Mouse (Mus musculus): ENCODE measurements at regions not wholly inside any gene's neighbourhood (a gene's known extent, or its start where the extent isn't known, plus 50 kb on each side); places are given as distances from the start of the nearest gene placed in this dataset.

DNA sequence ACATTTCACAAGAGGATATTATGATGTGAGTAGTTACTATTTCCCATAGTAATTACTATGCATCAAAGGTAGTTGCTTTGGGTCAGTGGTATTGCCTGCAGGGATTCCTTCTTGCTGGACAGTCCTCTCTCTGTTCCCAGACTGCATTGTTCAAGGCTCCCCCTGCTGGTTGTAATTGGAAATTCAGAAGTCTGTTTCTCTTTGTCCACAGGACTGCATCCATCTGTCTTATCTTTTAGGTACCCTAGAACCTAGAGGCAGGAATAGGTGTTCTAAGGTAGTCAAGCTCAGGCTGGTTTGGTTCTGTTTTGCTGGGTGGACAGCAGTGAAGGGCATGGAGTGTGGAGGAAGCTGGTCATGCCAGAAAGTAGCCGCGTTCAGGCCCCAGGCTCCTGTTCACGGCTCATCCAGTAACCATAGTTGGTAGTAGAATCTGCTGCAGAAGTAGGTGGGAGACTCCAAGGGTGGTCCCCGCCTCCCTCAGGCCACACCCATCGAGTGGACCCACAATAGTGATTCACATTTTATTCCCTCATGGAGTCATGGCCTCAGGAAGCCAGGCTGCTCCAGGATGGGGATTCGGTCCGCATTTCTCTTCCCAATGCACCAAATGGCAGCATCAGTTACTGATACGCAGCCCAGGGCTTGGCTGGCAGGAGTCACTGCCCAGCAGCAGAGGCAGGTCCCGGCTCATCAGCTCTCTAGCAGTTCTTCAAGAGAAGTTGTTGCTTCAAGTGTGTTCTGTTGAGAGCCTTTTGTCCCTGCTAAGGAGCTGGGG is 51.7 kb upstream of the Caprin1 start:
- Histone ChIP-seq H3K27ac (ENCODE audit: low read length) (no peak overlapping the region), H3K27me3 (replicated peaks; ENCODE audit: control insufficient read depth, insufficient read depth, low read length) (no peaks in the 10 kb centered on the region), H3K9me3 (ENCODE audit: control insufficient read depth, low read length) (no peaks in the 10 kb centered on the region), H3K4me1 (replicated peaks; ENCODE audit: control insufficient read depth, insufficient read depth, low read length) (no peaks in the 10 kb centered on the region), H3K9ac (replicated peaks; ENCODE audit: low read depth, low read length) (no peak overlapping the region), H3K4me2 (ENCODE audit: low read length) (no peak overlapping the region), H3K36me3 (ENCODE audit: control insufficient read depth, insufficient read depth) (no peaks in the 10 kb centered on the region), H3K4me3 (replicated peaks; ENCODE audit: low read length) (no peak overlapping the region)
- no peak for ATAC-seq
- 74% methylated on average over 9 of the region's 9 CpGs for WGBS

DNA sequence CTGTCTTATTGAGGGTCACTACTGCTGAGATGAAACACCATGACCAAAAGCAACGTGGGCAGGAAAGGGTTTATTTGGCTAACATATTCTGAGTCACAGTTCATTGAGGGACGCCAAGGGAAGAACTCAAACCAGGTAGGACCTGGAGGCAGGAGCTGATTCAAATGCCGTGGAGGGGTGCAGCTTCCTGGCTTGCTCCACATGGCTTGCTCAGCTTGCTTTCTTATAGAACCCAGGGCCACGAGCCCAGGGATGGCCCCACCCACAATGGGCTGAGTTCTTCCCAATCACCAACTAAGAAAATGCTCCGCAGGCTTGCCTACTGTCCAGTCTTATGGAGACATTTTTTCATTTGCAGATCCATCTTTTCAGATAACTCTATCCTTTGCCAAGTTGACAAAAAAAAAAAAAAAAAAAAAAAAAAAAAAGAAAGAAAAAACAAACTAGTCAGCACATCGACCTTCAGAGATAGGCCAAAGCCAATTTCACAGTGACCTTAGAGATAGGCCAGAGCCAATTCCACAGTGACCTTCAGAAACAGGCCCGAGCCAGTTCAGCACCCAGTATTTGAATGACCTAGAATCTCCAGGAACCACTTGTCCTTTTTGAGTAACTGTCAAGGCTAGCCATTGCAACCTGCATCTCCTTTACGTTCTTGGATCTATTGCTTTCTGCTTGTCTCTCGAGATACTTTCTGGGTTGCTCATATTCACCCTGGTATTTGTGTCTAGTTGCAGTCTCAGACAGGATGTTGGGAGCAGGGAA is 52.5 kb upstream of the Caprin1 start:
- no peak overlapping the region for H3K4me3 ChIP-seq (replicated peaks; ENCODE audit: low read length)
- no peak for ATAC-seq
- H3K9ac ChIP-seq (replicated peaks; ENCODE audit: low read depth, low read length) = no peak overlapping the region
- WGBS = 83% methylated on average over 9 of the region's 9 CpGs
- H3K4me2 ChIP-seq (ENCODE audit: low read length) = no peak overlapping the region
- H3K27me3 ChIP-seq (replicated peaks; ENCODE audit: control insufficient read depth, insufficient read depth, low read length) = no peaks in the 10 kb centered on the region
- H3K9me3 ChIP-seq (ENCODE audit: control insufficient read depth, low read length) = no peaks in the 10 kb centered on the region
- no peaks in the 10 kb centered on the region for H3K36me3 ChIP-seq (ENCODE audit: control insufficient read depth, insufficient read depth)
- H3K4me1 ChIP-seq (replicated peaks; ENCODE audit: control insufficient read depth, insufficient read depth, low read length) = no peaks in the 10 kb centered on the region
- no peak overlapping the region for H3K27ac ChIP-seq (ENCODE audit: low read length)

- Histone ChIP-seq H3K9ac (replicated peaks; ENCODE audit: low read depth, low read length) (no peak overlapping the region), H3K4me3 (replicated peaks; ENCODE audit: low read length) (no peak overlapping the region), H3K4me2 (ENCODE audit: low read length) (no peak overlapping the region), H3K27me3 (replicated peaks; ENCODE audit: control insufficient read depth, insufficient read depth, low read length) (no peaks in the 10 kb centered on the region), H3K9me3 (ENCODE audit: control insufficient read depth, low read length) (no peaks in the 10 kb centered on the region), H3K4me1 (replicated peaks; ENCODE audit: control insufficient read depth, insufficient read depth, low read length) (no peaks in the 10 kb centered on the region), H3K36me3 (ENCODE audit: control insufficient read depth, insufficient read depth) (no peaks in the 10 kb centered on the region), H3K27ac (ENCODE audit: low read length) (no peak overlapping the region)
- ATAC-seq = no peak
- 89% methylated on average over 5 of the region's 5 CpGs for WGBS
Measured at GRCm38 (mm10) chr2:103850531-103850816, 53.0 kb upstream of the Caprin1 start.

- Histone ChIP-seq H3K9ac (replicated peaks; ENCODE audit: low read depth, low read length) (no peak overlapping the region), H3K27ac (ENCODE audit: low read length) (no peak overlapping the region), H3K4me3 (replicated peaks; ENCODE audit: low read length) (no peak overlapping the region), H3K4me2 (ENCODE audit: low read length) (no peak overlapping the region), H3K27me3 (replicated peaks; ENCODE audit: control insufficient read depth, insufficient read depth, low read length) (no peaks in the 10 kb centered on the region), H3K36me3 (ENCODE audit: control insufficient read depth, insufficient read depth) (no peaks in the 10 kb centered on the region), H3K9me3 (ENCODE audit: control insufficient read depth, low read length) (no peaks in the 10 kb centered on the region), H3K4me1 (replicated peaks; ENCODE audit: control insufficient read depth, insufficient read depth, low read length) (no peaks in the 10 kb centered on the region)
- ATAC-seq = no peak
- WGBS = 87% methylated on average over 3 of the region's 3 CpGs
Measured at GRCm38 (mm10) chr2:103851171-103851570, 53.7 kb upstream of the Caprin1 start.

DNA sequence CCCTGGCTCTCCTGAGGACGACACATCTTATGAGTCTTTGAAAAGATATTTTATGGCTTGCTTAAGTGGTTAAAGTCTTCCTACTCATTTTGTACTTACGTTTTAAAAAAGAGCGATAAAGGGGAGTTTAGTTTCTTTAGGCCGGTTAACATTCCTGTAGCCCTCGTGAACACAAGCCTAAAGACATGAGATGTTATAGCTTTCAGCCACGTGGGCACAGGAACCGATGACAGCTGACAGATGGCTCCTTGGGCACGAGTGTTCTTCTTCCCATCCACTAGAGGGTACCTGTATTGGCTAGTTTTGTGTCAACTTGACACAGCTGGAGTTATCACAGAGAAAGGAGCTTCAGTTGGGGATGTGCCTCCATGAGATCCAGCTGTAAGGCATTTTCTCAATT is 63.8 kb upstream of the Caprin1 start:
- WGBS = 89% methylated on average over 8 of the region's 8 CpGs
- no peaks in the 10 kb centered on the region for H3K27me3 ChIP-seq (replicated peaks; ENCODE audit: control insufficient read depth, insufficient read depth, low read length)

DNA sequence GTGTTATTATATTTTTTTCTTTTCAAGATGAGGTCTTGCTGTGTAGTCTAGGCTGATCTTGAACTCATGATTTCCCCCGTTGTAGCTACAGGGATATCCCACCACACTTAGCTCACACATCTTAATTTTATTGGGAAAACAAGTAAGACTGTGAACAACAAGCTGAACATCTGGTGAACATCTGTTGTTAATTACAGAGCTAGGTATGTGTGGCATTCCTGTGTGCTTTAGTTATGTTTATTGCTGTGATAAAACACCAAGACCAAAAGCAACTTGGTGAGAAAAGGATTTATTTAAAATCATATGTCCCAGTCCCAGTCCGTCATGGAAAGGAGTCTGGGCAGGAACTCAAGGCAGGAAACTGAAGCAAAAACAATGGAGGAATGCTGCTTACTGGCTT is 66.8 kb upstream of the Caprin1 start:
- H3K4me1 ChIP-seq (replicated peaks; ENCODE audit: control insufficient read depth, insufficient read depth, low read length) = no peaks in the 10 kb centered on the region
- 80% methylated on average over 2 of the region's 2 CpGs for WGBS
- no peaks in the 10 kb centered on the region for H3K36me3 ChIP-seq (ENCODE audit: control insufficient read depth, insufficient read depth)
- H3K27me3 ChIP-seq (replicated peaks; ENCODE audit: control insufficient read depth, insufficient read depth, low read length) = no peaks in the 10 kb centered on the region
- H3K9me3 ChIP-seq (ENCODE audit: control insufficient read depth, low read length) = no peaks in the 10 kb centered on the region
- H3K27ac ChIP-seq (ENCODE audit: low read length) = no peak overlapping the region
- H3K9ac ChIP-seq (replicated peaks; ENCODE audit: low read depth, low read length) = no peak overlapping the region
- H3K4me3 ChIP-seq (replicated peaks; ENCODE audit: low read length) = no peak overlapping the region
- H3K4me2 ChIP-seq (ENCODE audit: low read length) = no peak overlapping the region
- ATAC-seq = no peak

More for the DNA sequence above, 63.8 kb upstream of the Caprin1 start:
- ATAC-seq = no peak
- no peak overlapping the region for H3K27ac ChIP-seq (ENCODE audit: low read length)
- no peak overlapping the region for H3K4me2 ChIP-seq (ENCODE audit: low read length)
- H3K4me1 ChIP-seq (replicated peaks; ENCODE audit: control insufficient read depth, insufficient read depth, low read length) = no peaks in the 10 kb centered on the region
- H3K36me3 ChIP-seq (ENCODE audit: control insufficient read depth, insufficient read depth) = no peaks in the 10 kb centered on the region
- no peaks in the 10 kb centered on the region for H3K9me3 ChIP-seq (ENCODE audit: control insufficient read depth, low read length)
- H3K9ac ChIP-seq (replicated peaks; ENCODE audit: low read depth, low read length) = no peak overlapping the region
- no peak overlapping the region for H3K4me3 ChIP-seq (replicated peaks; ENCODE audit: low read length)

GRCm38 (mm10) chr2:103865319-103866171 is 68.1 kb upstream of the Caprin1 start:
- no peak overlapping the region for H3K9ac ChIP-seq (replicated peaks; ENCODE audit: low read depth, low read length)
- H3K9me3 ChIP-seq (ENCODE audit: control insufficient read depth, low read length) = no peaks in the 10 kb centered on the region
- H3K27ac ChIP-seq (ENCODE audit: low read length) = no peak overlapping the region
- WGBS = 53% methylated on average over 4 of the region's 4 CpGs
- H3K4me3 ChIP-seq (replicated peaks; ENCODE audit: low read length) = no peak overlapping the region
- peak; percentile 95 for ATAC-seq
- no peak overlapping the region for H3K4me2 ChIP-seq (ENCODE audit: low read length)
- no peaks in the 10 kb centered on the region for H3K36me3 ChIP-seq (ENCODE audit: control insufficient read depth, insufficient read depth)
- no peaks in the 10 kb centered on the region for H3K4me1 ChIP-seq (replicated peaks; ENCODE audit: control insufficient read depth, insufficient read depth, low read length)
- no peaks in the 10 kb centered on the region for H3K27me3 ChIP-seq (replicated peaks; ENCODE audit: control insufficient read depth, insufficient read depth, low read length)

DNA sequence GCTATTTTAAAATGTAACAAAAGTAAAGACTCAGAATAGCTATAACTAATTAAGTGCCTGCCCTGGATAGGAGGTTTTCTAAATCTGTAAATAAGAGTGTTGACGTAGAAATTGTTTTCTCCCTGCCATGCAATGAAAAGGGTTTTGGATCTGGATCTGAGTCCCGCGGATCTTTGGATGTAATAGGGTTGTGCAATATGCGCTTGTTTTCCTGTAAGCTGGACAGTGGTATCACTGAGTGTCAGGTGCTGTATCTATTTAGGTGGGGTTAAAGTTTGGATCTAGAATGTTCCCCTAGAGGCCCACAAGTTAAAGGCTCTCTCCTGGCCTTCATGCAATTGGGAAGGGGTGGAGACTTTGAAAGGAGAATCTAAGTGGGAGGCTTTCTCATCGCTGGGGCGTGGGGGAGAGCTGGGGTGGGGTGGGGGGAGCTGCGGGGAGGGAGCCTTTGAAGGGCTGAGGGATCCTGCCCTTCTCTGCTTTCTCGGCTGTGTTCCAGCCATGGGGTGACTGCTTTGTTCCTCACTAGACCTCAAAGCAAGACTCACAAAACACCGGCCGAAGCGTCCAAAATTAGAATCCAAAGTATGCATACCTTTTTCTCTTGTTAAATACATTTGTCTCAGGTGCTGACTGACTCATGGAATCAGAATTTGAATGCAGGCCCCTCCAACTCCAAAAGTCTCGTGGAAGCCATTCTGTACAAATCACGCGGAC is 70.0 kb upstream of the Caprin1 start:
- peaks cover 8% of the 10 kb centered on the region for H3K4me1 ChIP-seq (replicated peaks; ENCODE audit: control insufficient read depth, insufficient read depth, low read length)
- no peak overlapping the region for H3K4me2 ChIP-seq (ENCODE audit: low read length)
- ATAC-seq = no peak
- no peak overlapping the region for H3K4me3 ChIP-seq (replicated peaks; ENCODE audit: low read length)
- no peak overlapping the region for H3K27ac ChIP-seq (ENCODE audit: low read length)
- no peak overlapping the region for H3K9ac ChIP-seq (replicated peaks; ENCODE audit: low read depth, low read length)
- no peaks in the 10 kb centered on the region for H3K27me3 ChIP-seq (replicated peaks; ENCODE audit: control insufficient read depth, insufficient read depth, low read length)
- H3K9me3 ChIP-seq (ENCODE audit: control insufficient read depth, low read length) = no peaks in the 10 kb centered on the region
- 58% methylated on average over 14 of the region's 14 CpGs for WGBS
- H3K36me3 ChIP-seq (ENCODE audit: control insufficient read depth, insufficient read depth) = no peaks in the 10 kb centered on the region

DNA sequence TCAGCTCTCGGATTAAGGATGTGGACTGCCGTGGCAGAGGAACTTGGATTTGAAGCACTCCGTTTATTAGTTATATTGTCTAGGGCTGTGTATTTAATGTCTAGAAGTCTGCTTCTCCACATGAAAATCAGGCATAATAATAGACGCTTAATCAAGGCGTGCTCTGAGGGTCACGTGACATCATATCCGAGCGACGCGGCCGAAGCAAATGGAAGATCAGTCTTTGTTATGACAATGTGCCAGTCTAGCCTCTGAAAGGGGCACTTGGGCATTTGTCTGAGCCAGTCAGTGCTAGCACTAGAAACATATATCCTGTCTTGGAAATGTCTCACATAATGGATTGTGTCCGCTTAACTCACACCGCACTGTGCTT is 70.5 kb upstream of the Caprin1 start:
- H3K36me3 ChIP-seq (ENCODE audit: control insufficient read depth, insufficient read depth) = no peaks in the 10 kb centered on the region
- WGBS = 87% methylated on average over 13 of the region's 13 CpGs

More for the DNA sequence above, 70.5 kb upstream of the Caprin1 start:
- Histone ChIP-seq H3K9ac (replicated peaks; ENCODE audit: low read depth, low read length) (no peak overlapping the region), H3K27me3 (replicated peaks; ENCODE audit: control insufficient read depth, insufficient read depth, low read length) (no peaks in the 10 kb centered on the region), H3K4me1 (replicated peaks; ENCODE audit: control insufficient read depth, insufficient read depth, low read length) (peaks cover 8% of the 10 kb centered on the region), H3K27ac (ENCODE audit: low read length) (no peak overlapping the region), H3K4me3 (replicated peaks; ENCODE audit: low read length) (no peak overlapping the region), H3K4me2 (ENCODE audit: low read length) (no peak overlapping the region), H3K9me3 (ENCODE audit: control insufficient read depth, low read length) (no peaks in the 10 kb centered on the region)
- ATAC-seq = no peak

Measured in forebrain, embryonic 16.5 days (tissue).